Mouse (Mus musculus): ENCODE measurements at regions not wholly inside any gene's neighbourhood (a gene's known extent, or its start where the extent isn't known, plus 50 kb on each side); places are given as distances from the start of the nearest gene placed in this dataset.

- DNase-seq (ENCODE audit: low spot score), result no peak
These were observed 157.5 kb upstream of the Rpl34 start for GRCm38 (mm10) chr3:130887540-130888312.

- no peak for DNase-seq (ENCODE audit: low spot score)
These were observed 155.8 kb upstream of the Rpl34 start for GRCm38 (mm10) chr3:130885974-130886373.

DNA sequence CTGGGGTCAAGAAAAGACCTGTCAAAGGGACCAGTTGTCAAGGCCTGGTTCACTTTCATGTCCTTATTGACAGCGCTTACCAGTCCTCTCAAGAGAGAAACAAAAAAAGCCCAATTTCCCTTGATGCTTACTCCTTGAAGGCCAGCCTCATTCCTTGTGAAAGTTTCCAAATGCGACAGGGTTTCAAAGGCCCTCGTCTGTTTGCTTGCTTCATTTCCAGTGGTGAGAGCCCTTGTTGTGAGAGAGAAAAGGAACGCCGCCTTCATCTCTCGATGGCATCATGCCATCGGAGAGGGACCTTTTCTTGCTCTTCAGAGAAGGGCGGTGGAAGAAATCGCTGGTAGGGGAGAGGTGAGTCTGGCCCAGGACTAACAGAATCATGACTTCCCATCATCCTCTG is 154.2 kb upstream of the Rpl34 start:
- no peak for DNase-seq (ENCODE audit: low spot score)

GRCm38 (mm10) chr3:130883928-130884327 is 153.7 kb upstream of the Rpl34 start:
- DNase-seq (ENCODE audit: low spot score), result no peak

- DNase-seq (ENCODE audit: low spot score), result no peak
These were observed 153.1 kb upstream of the Rpl34 start for GRCm38 (mm10) chr3:130883319-130883718.

DNA sequence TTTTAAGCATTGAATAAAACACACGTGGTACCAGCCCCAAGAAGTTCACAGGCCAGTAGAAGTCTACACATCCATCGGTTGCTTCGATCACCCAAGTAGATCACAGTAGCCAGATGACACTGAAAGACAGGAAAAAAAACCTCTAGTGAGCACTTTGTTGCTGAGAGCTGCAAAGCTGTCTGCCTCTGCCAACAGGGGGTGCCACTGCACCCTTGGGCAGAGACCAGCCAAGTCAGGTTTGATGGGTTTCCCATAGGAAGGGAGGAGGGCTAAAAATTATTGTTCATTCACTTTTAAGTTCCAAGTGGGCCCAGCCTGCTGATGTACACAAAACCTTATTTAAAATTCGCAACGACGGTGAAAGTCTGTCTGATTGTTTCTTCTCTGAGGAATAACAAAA is 150.3 kb upstream of the Rpl34 start:
- no peak for DNase-seq (ENCODE audit: low spot score)

GRCm38 (mm10) chr3:130879463-130879862 is 149.3 kb upstream of the Rpl34 start:
- no peak for DNase-seq (ENCODE audit: low spot score)

GRCm38 (mm10) chr3:130878834-130879233 is 148.6 kb upstream of the Rpl34 start:
- no peak for DNase-seq (ENCODE audit: low spot score)

DNA sequence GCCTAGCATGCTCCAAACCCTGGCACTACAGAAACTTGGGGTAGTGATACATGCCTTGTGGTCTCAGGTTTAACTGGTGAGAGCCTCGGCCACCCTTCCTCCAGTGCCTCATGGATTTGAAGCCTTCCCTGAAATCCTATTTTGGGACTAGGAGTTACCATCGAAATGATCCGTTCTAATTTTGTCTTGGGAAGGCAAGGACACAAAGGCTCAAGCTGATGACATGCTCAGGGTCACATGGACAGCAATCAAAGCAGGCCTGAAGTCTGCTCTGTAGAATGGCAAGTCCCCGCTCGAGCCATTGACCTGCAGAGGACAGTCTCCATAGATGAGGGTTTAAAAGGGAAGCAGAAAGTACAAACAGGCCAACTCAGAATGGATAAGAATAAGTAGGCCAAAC is 147.8 kb upstream of the Rpl34 start:
- DNase-seq (ENCODE audit: low spot score), result no peak

- no peak for DNase-seq (ENCODE audit: low spot score)
These were observed 143.5 kb upstream of the Rpl34 start for GRCm38 (mm10) chr3:130873745-130874144.

GRCm38 (mm10) chr3:130866952-130867632 is 136.9 kb upstream of the Rpl34 start:
- no peak for DNase-seq (ENCODE audit: low spot score)

DNA sequence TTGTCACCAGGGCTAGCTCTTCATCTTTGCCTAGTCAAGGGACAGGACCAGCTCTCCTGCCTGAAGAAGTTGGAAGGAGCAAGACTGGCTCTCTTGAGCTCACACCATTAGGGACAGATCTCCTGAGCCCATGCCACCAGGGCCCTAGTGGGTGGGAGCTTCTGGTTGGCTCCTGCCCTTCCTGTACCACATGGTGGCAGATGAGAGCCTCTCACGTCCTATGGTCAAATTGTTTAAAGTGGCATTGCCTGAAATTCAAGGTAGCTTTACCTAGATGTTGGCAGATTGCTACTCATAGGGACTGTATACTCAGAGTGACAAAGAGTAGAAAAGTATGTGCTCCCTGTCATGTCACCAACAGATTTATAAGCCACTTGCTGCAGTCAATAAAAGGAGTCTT is 134.6 kb upstream of the Rpl34 start:
- no peak for DNase-seq (ENCODE audit: low spot score)

DNA sequence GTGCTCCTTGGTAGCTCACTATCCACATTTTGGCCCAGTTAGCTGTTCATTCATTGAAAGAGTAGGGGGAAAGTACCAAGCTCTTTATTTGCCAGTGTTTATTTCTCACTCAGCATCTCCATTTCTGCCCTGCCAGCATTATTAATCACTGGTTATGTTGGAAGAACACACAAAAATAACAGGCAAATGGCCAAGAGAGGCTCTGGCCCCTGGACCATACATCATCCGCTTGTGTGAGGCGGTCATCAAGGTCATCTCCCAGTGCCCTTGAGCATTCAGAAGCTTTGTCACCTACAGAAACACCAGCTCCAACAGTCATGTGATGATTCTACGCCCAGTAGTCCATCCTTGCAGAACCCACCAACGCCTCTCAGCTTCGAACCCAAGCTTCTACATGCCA is 133.2 kb upstream of the Rpl34 start:
- DNase-seq (ENCODE audit: low spot score), result no peak

- DNase-seq (ENCODE audit: low spot score), result no peak
These were observed 130.1 kb upstream of the Rpl34 start for GRCm38 (mm10) chr3:130860315-130860714.

- no peak for DNase-seq (ENCODE audit: low spot score)
These were observed 123.7 kb upstream of the Rpl34 start for GRCm38 (mm10) chr3:130853866-130854265.

DNA sequence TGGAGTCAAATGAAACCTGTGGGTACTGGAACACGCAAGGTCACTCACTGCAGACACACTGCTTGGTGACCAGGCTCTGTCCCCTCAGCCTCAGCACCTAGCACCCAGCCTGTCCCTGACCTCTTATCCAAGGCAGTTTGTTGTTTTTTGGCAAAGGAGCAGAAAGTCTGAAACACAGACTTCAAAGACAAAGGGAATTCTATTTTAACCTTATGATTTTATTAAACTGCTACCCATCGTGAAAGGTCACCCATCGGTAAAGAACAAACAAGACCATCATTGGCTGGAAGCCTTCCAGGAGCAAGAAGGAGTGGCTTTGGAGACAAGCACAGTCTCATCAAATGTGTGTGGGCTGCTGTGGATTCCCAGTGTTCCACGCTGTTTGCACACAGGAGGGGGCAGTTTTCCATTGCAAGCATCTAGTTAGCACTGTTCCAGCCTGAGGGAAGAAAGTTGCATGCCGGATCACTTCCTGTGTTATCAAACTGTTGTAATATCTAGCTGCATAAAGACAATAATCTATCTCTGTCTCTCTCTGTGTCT is 120.6 kb upstream of the Rpl34 start:
- no peak for DNase-seq (ENCODE audit: low spot score)

- DNase-seq (ENCODE audit: low spot score), result no peak
These were observed 111.6 kb upstream of the Rpl34 start for GRCm38 (mm10) chr3:130841755-130842154.

- DNase-seq (ENCODE audit: low spot score), result no peak
These were observed 109.8 kb upstream of the Rpl34 start for GRCm38 (mm10) chr3:130839924-130840440.

GRCm38 (mm10) chr3:130838626-130839422 is 108.6 kb upstream of the Rpl34 start:
- DNase-seq (ENCODE audit: low spot score), result no peak

- no peak for DNase-seq (ENCODE audit: low spot score)
These were observed 103.5 kb upstream of the Rpl34 start for GRCm38 (mm10) chr3:130833722-130834121.

GRCm38 (mm10) chr3:130833082-130833481 is 102.9 kb upstream of the Rpl34 start:
- no peak for DNase-seq (ENCODE audit: low spot score)

DNA sequence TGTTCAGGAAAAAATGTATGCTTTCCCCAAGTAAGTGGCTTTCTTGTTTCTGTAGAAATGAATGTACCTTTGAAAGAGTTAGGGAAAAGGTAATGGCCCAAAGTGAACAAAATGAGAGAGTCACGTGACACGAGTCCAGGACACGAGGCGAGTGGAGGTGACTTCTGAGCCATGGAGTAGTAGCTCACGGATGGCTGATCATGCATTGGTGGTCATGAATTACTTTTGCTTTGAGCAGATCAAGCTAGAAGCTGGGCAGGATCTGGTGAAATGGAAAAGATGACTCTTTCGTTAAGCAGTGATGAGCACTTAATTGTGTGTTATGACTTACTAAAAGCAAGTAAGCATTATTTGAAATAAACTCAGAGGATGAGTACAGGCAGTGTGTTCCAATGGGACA is 101.6 kb upstream of the Rpl34 start:
- DNase-seq (ENCODE audit: low spot score), result no peak

All from gastrocnemius, adult 18-20 months (tissue).